Mouse (Mus musculus): ENCODE measurements around the gene Ctnnd1. TPM values are rescaled to one million over a fixed set of nuclear protein-coding genes. Genes with fewer than 3 reads are reported as not detected.

The Ctnnd1 gene
- polyA plus RNA-seq, 1 experiment from 2014 or later: 34.5 TPM

DNA sequence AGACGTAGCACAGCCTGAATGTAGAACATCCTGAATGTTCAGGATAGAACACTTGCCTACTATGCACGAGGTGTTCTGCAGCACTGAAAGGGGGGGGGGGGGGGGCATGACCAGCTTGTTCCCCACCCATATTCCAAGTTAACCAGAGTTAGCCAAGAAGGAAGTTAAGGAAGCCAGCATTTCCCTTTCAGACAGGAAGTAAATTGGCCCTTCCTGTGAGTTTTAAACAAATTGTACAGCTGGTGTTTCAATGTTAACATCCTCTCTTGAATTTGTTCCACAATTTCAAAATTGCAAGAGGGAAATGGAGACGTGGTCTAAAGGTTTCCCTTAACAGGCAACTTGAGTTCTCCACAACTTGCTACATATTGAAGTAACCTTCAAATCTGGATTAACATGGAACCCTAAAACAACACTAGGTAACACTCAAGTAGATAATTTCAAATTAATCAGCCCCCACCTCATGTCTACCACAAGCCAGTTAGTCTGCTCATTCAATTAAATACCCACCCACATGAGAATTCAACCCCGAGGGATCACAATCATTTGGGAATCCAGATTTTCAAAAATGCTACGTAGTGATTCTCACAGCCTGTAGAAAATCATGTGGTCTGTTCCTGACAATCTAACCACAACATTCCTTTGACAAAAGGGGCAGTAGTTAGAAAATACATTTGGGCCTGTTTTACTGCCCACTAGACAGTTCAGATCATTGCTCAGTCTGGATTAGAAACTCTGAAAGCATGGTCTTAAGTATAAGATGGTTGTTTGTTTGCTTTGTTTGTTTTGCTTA is 11.9 kb downstream of the Ctnnd1 start:
- WGBS: 24% methylated on average over 5 of the region's 5 CpGs
- TF ChIP-seq EP300 (optimal IDR thresholded peaks at IDR 0.05) (no peak), CTCF (IDR thresholded peaks at IDR 0.05; ENCODE audit: low read depth) (no peak)
- Histone ChIP-seq H3K4me3 (ENCODE audit: low read depth, low read length) (no peak overlapping the region), H3K4me1 (replicated peaks; ENCODE audit: control insufficient read depth, insufficient read depth) (peaks cover 36% of the 10 kb centered on the region), H3K27me3 (ENCODE audit: control insufficient read depth, insufficient read depth, low read length) (no peaks in the 10 kb centered on the region), H3K27ac (replicated peaks) (peak overlapping the region; percentile 93), H3K36me3 (ENCODE audit: control insufficient read depth, insufficient read depth, low read length) (no peaks in the 10 kb centered on the region), H3K9ac (ENCODE audit: low read length) (no peak overlapping the region), H3K9me3 (ENCODE audit: control insufficient read depth, low read length) (no peaks in the 10 kb centered on the region), H3K4me2 (replicated peaks; ENCODE audit: low read depth) (peak overlapping the region; percentile 34; the same call in 1 of the 2 replicates)
- DNase-seq (ENCODE audit: low spot score) (no peak), ATAC-seq (ENCODE audit: low FRiP score, low TSS enrichment) (no peak)

GRCm38 (mm10) chr2:84637452-84638165 is 13.0 kb downstream of the Ctnnd1 start:
- no peaks in the 10 kb centered on the region for H3K36me3 ChIP-seq (ENCODE audit: control insufficient read depth, insufficient read depth, low read length)
- no peaks in the 10 kb centered on the region for H3K27me3 ChIP-seq (ENCODE audit: control insufficient read depth, insufficient read depth, low read length)
- DNase-seq (ENCODE audit: low spot score): no peak
- H3K4me3 ChIP-seq (ENCODE audit: low read depth, low read length): no peak overlapping the region; the same call in 1 of the 2 replicates
- peak overlapping the region; percentile 34 for H3K4me2 ChIP-seq (replicated peaks; ENCODE audit: low read depth)
- H3K4me1 ChIP-seq (replicated peaks; ENCODE audit: control insufficient read depth, insufficient read depth): peaks cover 37% of the 10 kb centered on the region
- H3K27ac ChIP-seq (replicated peaks): peak overlapping the region; percentile 93
- H3K9me3 ChIP-seq (ENCODE audit: control insufficient read depth, low read length): no peaks in the 10 kb centered on the region
- no peak for TF ChIP-seq EP300 (optimal IDR thresholded peaks at IDR 0.05)
- no peak for TF ChIP-seq CTCF (IDR thresholded peaks at IDR 0.05; ENCODE audit: low read depth)
- WGBS: 13% methylated on average over 7 of the region's 7 CpGs
- no peak for ATAC-seq (ENCODE audit: low FRiP score, low TSS enrichment)
- H3K9ac ChIP-seq (ENCODE audit: low read length): 0 out of 2 replicates have a peak overlapping the region, but pooled peaks have one; percentile 8

DNA sequence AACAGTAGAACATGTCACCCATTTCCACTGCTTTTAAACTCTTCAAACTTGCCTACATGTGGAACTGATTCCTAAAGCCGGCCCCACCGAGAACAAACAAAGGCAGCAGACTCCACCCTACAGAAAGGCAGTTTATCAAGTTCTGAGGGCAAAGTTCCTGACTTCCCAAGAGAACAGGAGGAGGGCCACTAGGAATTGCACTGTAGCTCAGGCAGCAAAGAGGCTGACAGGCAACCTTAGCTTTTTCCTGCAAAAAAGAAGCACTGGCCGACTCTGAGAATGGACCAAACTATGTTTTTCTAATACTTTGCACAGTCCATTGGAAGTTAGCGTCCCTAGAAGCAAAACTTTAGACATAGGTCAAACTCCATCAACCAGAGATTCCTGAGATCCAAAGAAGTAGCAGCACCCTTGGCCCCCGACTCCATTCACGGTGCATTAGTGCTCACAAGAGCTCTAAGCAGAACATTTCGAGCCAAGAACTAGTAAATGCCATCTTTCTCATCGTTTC is 14.3 kb downstream of the Ctnnd1 start:
- peaks cover 39% of the 10 kb centered on the region for H3K4me1 ChIP-seq (replicated peaks; ENCODE audit: control insufficient read depth, insufficient read depth)
- H3K27ac ChIP-seq (replicated peaks): peak overlapping the region; percentile 93
- TF ChIP-seq EP300 (optimal IDR thresholded peaks at IDR 0.05) (no peak), CTCF (IDR thresholded peaks at IDR 0.05; ENCODE audit: low read depth) (no peak)
- WGBS: 9% methylated on average over 8 of the region's 8 CpGs
- ATAC-seq (ENCODE audit: low FRiP score, low TSS enrichment): peak; percentile 54
- H3K9ac ChIP-seq (ENCODE audit: low read length): peak overlapping the region; percentile 47
- peak overlapping the region; percentile 20 for H3K4me3 ChIP-seq (ENCODE audit: low read depth, low read length)
- H3K27me3 ChIP-seq (ENCODE audit: control insufficient read depth, insufficient read depth, low read length): no peaks in the 10 kb centered on the region
- no peaks in the 10 kb centered on the region for H3K9me3 ChIP-seq (ENCODE audit: control insufficient read depth, low read length)
- peak; percentile 74 for DNase-seq (ENCODE audit: low spot score)
- H3K36me3 ChIP-seq (ENCODE audit: control insufficient read depth, insufficient read depth, low read length): no peaks in the 10 kb centered on the region
- peak overlapping the region; percentile 55 for H3K4me2 ChIP-seq (replicated peaks; ENCODE audit: low read depth)

GRCm38 (mm10) chr2:84635611-84636010 is 15.0 kb downstream of the Ctnnd1 start:
- H3K4me1 ChIP-seq (replicated peaks; ENCODE audit: control insufficient read depth, insufficient read depth): peaks cover 33% of the 10 kb centered on the region
- H3K9ac ChIP-seq (ENCODE audit: low read length): peak overlapping the region; percentile 47; the same call in 1 of the 2 replicates
- no peak for TF ChIP-seq EP300 (optimal IDR thresholded peaks at IDR 0.05)
- TF ChIP-seq CTCF (IDR thresholded peaks at IDR 0.05; ENCODE audit: low read depth): no peak
- H3K4me2 ChIP-seq (replicated peaks; ENCODE audit: low read depth): peak overlapping the region; percentile 55
- no peaks in the 10 kb centered on the region for H3K36me3 ChIP-seq (ENCODE audit: control insufficient read depth, insufficient read depth, low read length)
- 3% methylated on average over 2 of the region's 2 CpGs for WGBS
- H3K9me3 ChIP-seq (ENCODE audit: control insufficient read depth, low read length): no peaks in the 10 kb centered on the region
- peak overlapping the region; percentile 20 for H3K4me3 ChIP-seq (ENCODE audit: low read depth, low read length)
- H3K27me3 ChIP-seq (ENCODE audit: control insufficient read depth, insufficient read depth, low read length): no peaks in the 10 kb centered on the region
- ATAC-seq (ENCODE audit: low FRiP score, low TSS enrichment) (peak; percentile 88), DNase-seq (ENCODE audit: low spot score) (peak; percentile 93)
- peak overlapping the region; percentile 93 for H3K27ac ChIP-seq (replicated peaks)

GRCm38 (mm10) chr2:84634934-84635482 is 15.6 kb downstream of the Ctnnd1 start:
- no peak for TF ChIP-seq EP300 (optimal IDR thresholded peaks at IDR 0.05)
- TF ChIP-seq CTCF (IDR thresholded peaks at IDR 0.05; ENCODE audit: low read depth): no peak; the same call in 1 of the 2 replicates
- Histone ChIP-seq H3K27me3 (ENCODE audit: control insufficient read depth, insufficient read depth, low read length) (no peaks in the 10 kb centered on the region), H3K4me2 (replicated peaks; ENCODE audit: low read depth) (peak overlapping the region; percentile 55), H3K36me3 (ENCODE audit: control insufficient read depth, insufficient read depth, low read length) (no peaks in the 10 kb centered on the region), H3K4me3 (ENCODE audit: low read depth, low read length) (peak overlapping the region; percentile 20; the same call in 1 of the 2 replicates), H3K9ac (ENCODE audit: low read length) (0 out of 2 replicates have a peak overlapping the region, but pooled peaks have one; percentile 45), H3K4me1 (replicated peaks; ENCODE audit: control insufficient read depth, insufficient read depth) (peaks cover 33% of the 10 kb centered on the region), H3K9me3 (ENCODE audit: control insufficient read depth, low read length) (no peaks in the 10 kb centered on the region), H3K27ac (replicated peaks) (peak overlapping the region; percentile 93)
- no peak for ATAC-seq (ENCODE audit: low FRiP score, low TSS enrichment)
- DNase-seq (ENCODE audit: low spot score): peak; percentile 26
- 24% methylated on average over 4 of the region's 4 CpGs for WGBS
